Mouse (Mus musculus): Measurements from ENCODE around the gene Fmo4.

GRCm38 (mm10) chr1:162847554-162847953 is 33.8 kb upstream of the Fmo4 start:
- TF ChIP-seq POLR2A (IDR thresholded peaks at IDR 0.05; ENCODE audit: insufficient read depth, low read length) (no peak), CTCF (IDR thresholded peaks at IDR 0.05; ENCODE audit: low read depth, low read length) (no peak)
